Mouse (Mus musculus): ENCODE results near the gene Lamb3.

DNA sequence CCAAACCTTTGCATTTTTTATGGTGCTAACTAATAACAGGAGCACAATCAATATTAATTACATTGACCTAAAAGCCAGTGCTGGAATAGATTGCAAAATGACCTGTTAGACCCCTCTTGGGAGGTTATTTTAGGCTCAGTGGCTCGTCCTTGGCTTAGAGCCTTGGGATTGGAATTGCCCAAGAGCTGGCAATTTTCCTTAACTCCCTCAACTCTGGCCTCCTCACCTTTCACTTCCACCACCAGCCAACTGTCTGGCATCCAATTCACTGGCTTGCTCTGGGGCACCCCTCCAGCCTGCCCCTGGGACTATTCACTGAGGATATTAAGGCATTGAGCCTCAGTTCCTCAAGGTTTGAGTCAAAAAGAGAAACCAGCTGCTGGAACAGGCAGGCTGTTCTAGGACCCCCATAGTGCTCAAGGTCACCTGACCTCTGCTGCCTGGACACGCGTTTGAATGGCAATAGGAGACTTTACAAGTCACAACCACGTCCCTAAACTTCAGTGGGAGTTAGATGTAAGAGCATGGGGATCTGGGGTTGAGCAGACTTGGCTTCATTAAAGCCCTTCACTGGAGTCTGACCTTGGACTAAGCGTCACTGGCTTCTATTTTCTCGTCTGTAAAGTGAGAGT, 71.0 kb downstream of the Lamb3 start:
- no peak for TF ChIP-seq CTCF (conservative IDR thresholded peaks at IDR 0.05; ENCODE audit: insufficient read depth, insufficient read length, low read depth, low read length)
- TF ChIP-seq POLR2A (IDR thresholded peaks at IDR 0.05; ENCODE audit: low read depth, low read length): no peak
